Mouse (Mus musculus) forebrain, postnatal 0 days (tissue): ENCODE results near the gene Slc22a6. TPM values are rescaled to one million over a fixed set of nuclear protein-coding genes. Genes with fewer than 3 reads are reported as not detected.

ENCODE experiments used
- ATAC-seq: fragments of 200-750 bp; cut with Nextera tagmentation; 2 replicates; pipeline ENCODE4 v1.8.0; 2017; ENCODE audit warnings: mild to moderate bottlenecking, moderate library complexity
- DNase-seq: peaks from one replicate; pipeline ENCODE4 v3.0.0-alpha.2; 2015
- H3K27ac ChIP-seq: fragments of 300-500 bp; sonication (generic); 2 replicates; pipeline ENCODE4 v1.5.1; 2014; ENCODE audit warnings: low read depth, mild to moderate bottlenecking, antibody characterized with exemption, low read length, moderate library complexity, mixed read lengths
- H3K27me3 ChIP-seq: fragments of 300-500 bp; sonication (generic); 2 replicates; pipeline ENCODE4 v1.6.1; 2014; ENCODE audit warnings: mild to moderate bottlenecking, low read length, mixed read lengths; ENCODE audit not compliant: insufficient read depth
- H3K36me3 ChIP-seq: fragments of 300-500 bp; sonication (generic); 2 replicates; pipeline ENCODE4 v1.6.1; 2014; ENCODE audit warnings: mild to moderate bottlenecking, moderate library complexity; ENCODE audit not compliant: insufficient read depth
- H3K4me1 ChIP-seq: fragments of 300-500 bp; sonication (generic); 2 replicates; pipeline ENCODE4 v1.6.1; 2014; ENCODE audit warnings: antibody characterized with exemption; ENCODE audit not compliant: insufficient read depth
- H3K4me2 ChIP-seq: fragments of 300-500 bp; sonication (generic); 2 replicates; pipeline ENCODE4 v1.6.1; 2014; ENCODE audit warnings: low read depth, mild to moderate bottlenecking, moderate library complexity
- H3K4me3 ChIP-seq: fragments of 300-500 bp; sonication (generic); 2 replicates; pipeline ENCODE4 v1.5.1; 2014; ENCODE audit warnings: low read depth, low read length, mixed read lengths
- H3K9ac ChIP-seq: fragments of 300-500 bp; sonication (generic); 2 replicates; pipeline ENCODE4 v1.6.1; 2014; ENCODE audit warnings: mild to moderate bottlenecking
- H3K9me3 ChIP-seq: fragments of 300-500 bp; sonication (generic); 2 replicates; pipeline ENCODE4 v1.6.1; 2016; ENCODE audit warnings: low read length
- CTCF ChIP-seq: sonication (generic); IDR thresholded peaks from 2 replicates; pipeline ENCODE4 v1.5.1; 2016; ENCODE audit warnings: antibody characterized with exemption, control low read depth, low read depth
- WGBS: fragments of 180-500 bp; shearing (Covaris S2); extraction: QIAGEN DNeasy Blood & Tissue Kit; methylation state at CpG from one replicate; pipeline ENCODE4 v1.1.7; 2014; 5-methylcytosine and 5-hydroxymethylcytosine counted together
- polyA plus RNA-seq: library from polyadenylated mRNA; unstranded; fragments of >200 nt; fragmentation: Nextera tagmentation; extraction: Ambion mirVana; gene quantifications from 2 replicates; pipeline ENCODE4 v1.2.1, GENCODE M21; 2015
- total RNA-seq: library from RNA; depleted of rRNA; stranded (reverse); fragments of >200 nt; gene quantifications from 2 replicates; pipeline ENCODE4 v1.2.3, GENCODE M21; 2014

Gene Slc22a6
- total and polyA plus RNA-seq, 2 experiments from 2014 or later = 13.2 to 19.0 TPM

GRCm38 (mm10) chr19:8578970-8579342, 38.9 kb upstream of the Slc22a6 start:
- Histone ChIP-seq H3K4me2 (peak overlapping the region; percentile 61), H3K36me3 (no peaks in the 10 kb centered on the region), H3K27me3 (no peaks in the 10 kb centered on the region), H3K4me3 (peak overlapping the region; percentile 38), H3K9me3 (no peaks in the 10 kb centered on the region), H3K4me1 (no peaks in the 10 kb centered on the region), H3K27ac (peak overlapping the region; percentile 64), H3K9ac (peak overlapping the region; percentile 53; the same call in 1 of the 2 replicates)
- peak; percentile 11 for DNase-seq
- TF ChIP-seq CTCF = no peak
- peak; percentile 42; the same call in 1 of the 2 replicates for ATAC-seq
- 52% methylated on average over 2 of the region's 2 CpGs for WGBS

- Histone ChIP-seq H3K27me3 (no peaks in the 10 kb centered on the region), H3K27ac (no peak overlapping the region), H3K36me3 (no peaks in the 10 kb centered on the region), H3K9me3 (no peaks in the 10 kb centered on the region), H3K4me3 (no peak overlapping the region), H3K9ac (no peak overlapping the region), H3K4me1 (no peaks in the 10 kb centered on the region), H3K4me2 (no peak overlapping the region)
- no peak for TF ChIP-seq CTCF
- no peak for ATAC-seq
- WGBS = 93% methylated on average over 3 of the region's 3 CpGs
- no peak for DNase-seq
These were observed 32.5 kb upstream of the Slc22a6 start for GRCm38 (mm10) chr19:8585298-8585697.

GRCm38 (mm10) chr19:8585899-8586298, 31.9 kb upstream of the Slc22a6 start:
- Histone ChIP-seq H3K4me1 (no peaks in the 10 kb centered on the region), H3K36me3 (no peaks in the 10 kb centered on the region), H3K9ac (no peak overlapping the region), H3K4me2 (no peak overlapping the region), H3K9me3 (no peaks in the 10 kb centered on the region), H3K27ac (peak overlapping the region; percentile 54; the same call in 1 of the 2 replicates), H3K27me3 (no peaks in the 10 kb centered on the region), H3K4me3 (no peak overlapping the region)
- 74% methylated on average over 2 of the region's 2 CpGs for WGBS
- ATAC-seq (no peak), DNase-seq (no peak)
- no peak for TF ChIP-seq CTCF

GRCm38 (mm10) chr19:8586350-8586749, 31.5 kb upstream of the Slc22a6 start:
- H3K4me2 ChIP-seq = no peak overlapping the region
- H3K27me3 ChIP-seq = no peaks in the 10 kb centered on the region
- WGBS = 45% methylated on average over 3 of the region's 3 CpGs
- H3K4me3 ChIP-seq = no peak overlapping the region
- no peak overlapping the region for H3K9ac ChIP-seq
- ATAC-seq (peak; percentile 89), DNase-seq (peak; percentile 62)
- no peaks in the 10 kb centered on the region for H3K36me3 ChIP-seq
- no peaks in the 10 kb centered on the region for H3K4me1 ChIP-seq
- TF ChIP-seq CTCF = no peak
- peak overlapping the region; percentile 54; the same call in 1 of the 2 replicates for H3K27ac ChIP-seq
- no peaks in the 10 kb centered on the region for H3K9me3 ChIP-seq

- ATAC-seq (no peak), DNase-seq (no peak)
- Histone ChIP-seq H3K4me1 (no peaks in the 10 kb centered on the region), H3K9ac (no peak overlapping the region), H3K27me3 (no peaks in the 10 kb centered on the region), H3K4me2 (no peak overlapping the region), H3K9me3 (no peaks in the 10 kb centered on the region), H3K27ac (no peak overlapping the region), H3K36me3 (no peaks in the 10 kb centered on the region), H3K4me3 (no peak overlapping the region)
- TF ChIP-seq CTCF = no peak
- WGBS = 62% methylated on average over 1 of the region's 1 CpGs
These were observed 30.5 kb upstream of the Slc22a6 start for GRCm38 (mm10) chr19:8587315-8587714.

GRCm38 (mm10) chr19:8590954-8591353, 26.9 kb upstream of the Slc22a6 start, which contains the start of gene Slc22a8:
TSS of gene Slc22a8 (plus strand) at chr19:8591254.
- no peaks in the 10 kb centered on the region for H3K4me1 ChIP-seq
- ATAC-seq (no peak), DNase-seq (no peak)
- 60% methylated on average over 8 of the region's 8 CpGs for WGBS
- no peak within 1 kb of the TSS for H3K4me3 ChIP-seq
- no peak for TF ChIP-seq CTCF
- no peak within 1 kb of the TSS for H3K4me2 ChIP-seq
- no peaks in the 10 kb centered on the region for H3K9me3 ChIP-seq
- H3K27ac ChIP-seq = peak within 1 kb of the TSS; percentile 62; the same call in 1 of the 2 replicates
- no peak within 1 kb of the TSS for H3K9ac ChIP-seq
- H3K27me3 ChIP-seq = no peaks in the 10 kb centered on the region
- H3K36me3 ChIP-seq = no peaks in the 10 kb centered on the region

- no peak overlapping the region for H3K27ac ChIP-seq
- no peak overlapping the region for H3K4me3 ChIP-seq
- ATAC-seq (no peak), DNase-seq (no peak)
- H3K9me3 ChIP-seq = no peaks in the 10 kb centered on the region
- no peaks in the 10 kb centered on the region for H3K27me3 ChIP-seq
- H3K9ac ChIP-seq = no peak overlapping the region
- H3K4me2 ChIP-seq = no peak overlapping the region
- no peaks in the 10 kb centered on the region for H3K4me1 ChIP-seq
- no peaks in the 10 kb centered on the region for H3K36me3 ChIP-seq
- WGBS = 74% methylated on average over 2 of the region's 2 CpGs
- TF ChIP-seq CTCF = no peak
These were observed 25.7 kb upstream of the Slc22a6 start for GRCm38 (mm10) chr19:8592155-8592554.
